Mouse (Mus musculus): ENCODE data around the gene Sh2b1. TPM values are rescaled to one million over a fixed set of nuclear protein-coding genes. Genes with fewer than 3 reads are reported as not detected.
A peak's percentile ranks its signal among the peaks of the same experiment; 100 is the strongest.

The Sh2b1 gene
- total RNA-seq, 2 experiments from 2014 or later: 52.7 to 57.0 TPM

DNA sequence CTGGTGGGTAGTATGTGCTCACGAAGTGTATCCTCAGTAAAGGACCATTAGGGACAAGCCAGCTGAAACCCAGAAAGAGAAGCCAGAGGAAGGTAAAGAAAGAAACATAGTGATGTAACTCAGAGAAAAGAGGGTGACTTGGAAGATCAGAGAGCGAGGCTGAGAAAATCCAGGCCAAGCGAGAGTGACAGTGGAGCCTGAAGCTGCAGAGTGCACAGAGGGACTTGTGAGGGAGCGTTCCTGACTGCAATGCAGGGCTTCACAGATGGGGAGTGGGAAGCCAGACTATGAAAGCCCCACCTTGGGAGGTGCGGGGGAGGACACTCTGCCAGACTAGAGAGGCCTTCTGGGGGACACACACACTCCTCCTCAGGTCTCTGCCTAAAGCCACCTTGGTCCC is 17.0 kb downstream of the Sh2b1 start:
- DNase-seq (ENCODE audit: low spot score in 2 of 2): no peak

DNA sequence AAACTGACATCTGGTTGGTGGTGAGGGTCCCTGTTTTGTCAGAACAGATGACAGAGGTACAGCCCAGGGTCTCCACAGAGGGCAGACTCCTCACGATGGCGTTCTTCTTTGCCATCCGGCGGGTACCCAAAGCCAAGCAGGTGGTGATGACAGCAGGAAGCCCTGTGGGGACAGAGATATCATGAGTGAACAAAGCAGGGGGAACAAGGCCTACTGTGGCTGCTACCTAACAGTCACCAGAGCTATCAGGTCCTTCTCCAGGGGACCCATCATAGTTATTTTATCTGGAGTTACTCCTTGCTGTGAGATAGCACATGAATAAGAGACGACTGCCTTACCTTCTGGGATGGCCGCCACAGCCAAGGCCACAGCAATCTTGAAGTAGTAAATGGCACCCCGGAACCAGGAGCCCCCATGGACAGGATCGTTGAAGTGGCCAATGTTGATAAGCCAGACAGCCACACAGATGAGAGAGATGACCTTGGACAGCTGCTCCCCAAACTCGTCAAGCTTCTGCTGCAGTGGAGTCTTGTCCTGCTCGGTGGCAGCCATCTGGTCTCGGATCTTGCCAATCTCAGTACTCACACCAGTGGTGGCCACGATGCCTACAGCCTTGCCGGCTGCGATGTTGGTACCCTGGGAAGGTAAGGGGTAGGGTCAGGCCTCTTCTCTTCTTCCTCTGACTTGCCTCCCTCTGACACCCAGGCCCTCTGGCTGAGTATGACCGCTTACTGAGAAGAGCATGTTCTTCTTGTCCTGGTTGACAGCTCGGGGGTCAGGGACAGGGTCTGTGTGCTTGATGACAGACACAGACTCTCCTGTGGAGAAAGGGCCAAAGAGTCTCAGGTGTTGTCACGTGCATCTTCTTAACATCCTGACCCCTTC is 18.6 kb downstream of the Sh2b1 start:
- DNase-seq (ENCODE audit: low spot score in 2 of 2): no peak

DNA sequence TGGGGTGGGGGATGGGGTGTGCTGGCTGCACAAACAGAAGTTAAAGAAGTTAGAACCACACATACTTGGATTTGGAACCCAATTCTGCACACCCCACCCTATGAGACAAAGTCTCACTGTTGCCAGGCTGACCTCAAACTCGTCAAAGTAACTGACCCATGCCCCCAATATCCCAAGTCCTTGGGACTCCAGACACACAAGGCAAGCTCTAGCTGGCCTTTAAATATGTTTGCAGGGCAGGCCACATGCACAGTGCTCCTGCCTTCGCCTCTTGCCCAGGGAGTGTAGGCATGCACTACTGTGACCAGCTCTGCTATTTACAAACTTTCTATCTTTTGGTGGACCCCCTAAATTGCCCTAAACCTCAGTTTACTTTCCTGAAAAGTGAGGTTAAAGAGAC is 20.0 kb downstream of the Sh2b1 start:
- no peak for DNase-seq (ENCODE audit: low spot score in 2 of 2)

DNA sequence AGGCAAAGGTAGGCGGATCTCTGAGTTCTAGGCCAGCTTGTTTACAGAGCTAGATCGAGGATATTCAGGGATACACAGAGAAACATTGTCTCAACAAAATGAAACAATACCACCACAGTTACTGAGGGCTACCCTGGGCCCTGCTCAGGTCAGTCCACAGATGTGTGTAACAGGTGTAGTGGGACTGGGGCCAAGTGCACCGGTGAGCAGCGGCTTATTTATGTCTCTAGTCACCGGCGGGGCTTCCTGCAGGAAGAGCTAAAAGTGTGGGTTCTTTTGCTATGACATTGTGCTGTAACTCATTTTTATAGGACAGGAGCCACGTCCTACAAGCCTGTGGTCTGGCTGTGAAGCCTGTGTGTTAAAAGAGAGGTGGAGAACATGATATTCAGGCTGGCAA is 21.4 kb downstream of the Sh2b1 start:
- no peak for DNase-seq (ENCODE audit: low spot score in 2 of 2)

DNA sequence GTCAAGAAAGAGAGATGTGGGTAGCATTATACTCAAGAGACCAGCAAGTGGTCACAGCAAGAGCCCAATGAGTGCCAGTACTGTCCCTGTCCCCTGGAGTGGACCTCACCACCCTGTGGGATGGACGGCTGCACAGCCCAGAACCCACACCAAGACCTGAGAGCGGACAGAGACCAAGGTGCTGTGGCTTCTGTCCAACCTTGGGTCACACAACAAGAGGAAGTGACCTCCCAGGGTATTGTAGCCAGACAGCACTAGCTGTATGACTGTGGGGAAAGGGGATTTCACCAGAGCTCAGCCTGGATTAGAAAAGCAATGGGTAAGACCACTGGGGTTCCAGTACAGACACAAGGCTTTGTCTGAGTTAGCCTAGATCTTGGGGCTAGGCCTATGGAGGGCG is 23.0 kb downstream of the Sh2b1 start:
- DNase-seq (ENCODE audit: low spot score in 2 of 2): no peak

DNA sequence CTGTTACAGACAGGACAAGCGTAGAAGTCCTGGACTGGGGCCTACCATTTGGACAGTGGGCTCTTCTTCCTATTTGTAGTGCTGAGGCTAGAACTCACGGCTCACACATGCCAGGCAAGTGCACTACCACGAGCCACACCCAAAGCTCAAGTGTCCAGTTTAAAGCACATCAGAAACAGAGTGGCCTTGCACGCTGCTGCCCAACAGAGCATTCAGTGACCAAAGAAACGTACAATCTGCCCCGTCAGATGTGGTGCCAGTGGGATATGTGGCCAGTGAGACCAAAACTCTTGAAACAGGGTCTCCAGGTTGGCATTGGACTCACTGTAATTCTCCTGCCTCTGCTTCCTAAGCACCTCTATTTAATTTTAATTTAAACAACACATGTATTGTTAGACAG is 24.6 kb downstream of the Sh2b1 start:
- no peak for DNase-seq (ENCODE audit: low spot score in 2 of 2)

DNA sequence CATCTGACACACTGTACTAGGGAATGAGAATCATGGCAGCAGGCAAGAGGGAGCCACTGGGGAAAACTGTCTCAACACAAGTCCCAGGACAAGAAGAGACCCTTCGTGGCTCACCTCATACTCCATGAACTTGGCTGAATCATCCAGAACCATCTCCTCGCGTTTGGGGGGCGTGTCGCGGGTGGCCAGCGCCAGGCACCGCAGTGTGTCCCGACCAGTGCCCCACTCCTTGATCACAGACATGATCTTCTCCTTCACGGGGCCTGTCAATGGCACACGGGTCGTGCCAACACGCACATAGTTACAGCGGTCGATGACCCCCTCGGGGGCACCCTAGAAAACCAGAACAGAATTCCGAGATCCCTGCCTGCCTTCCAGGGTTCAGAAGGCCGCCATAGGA is 25.2 kb downstream of the Sh2b1 start:
- no peak for DNase-seq (ENCODE audit: low spot score in 2 of 2)

DNA sequence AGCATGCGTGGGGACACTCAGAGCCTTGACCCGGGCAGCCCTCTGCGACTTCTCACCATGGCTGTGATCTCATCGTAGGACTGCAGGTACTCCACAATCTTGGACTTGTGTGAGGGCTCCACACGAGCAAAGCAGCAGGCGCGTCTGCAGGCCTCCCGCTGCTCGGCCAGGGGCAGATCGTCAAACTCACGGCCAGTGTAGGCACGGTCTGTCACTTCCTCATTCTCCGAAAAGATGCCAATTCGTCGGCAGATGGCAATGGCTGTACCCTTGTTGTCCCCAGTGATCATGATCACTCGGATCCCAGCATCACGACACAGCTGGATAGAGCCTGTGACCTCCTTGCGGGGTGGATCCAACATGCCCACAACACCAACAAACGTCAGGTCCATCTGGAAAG is 26.7 kb downstream of the Sh2b1 start:
- no peak for DNase-seq (ENCODE audit: low spot score in 2 of 2)

DNA sequence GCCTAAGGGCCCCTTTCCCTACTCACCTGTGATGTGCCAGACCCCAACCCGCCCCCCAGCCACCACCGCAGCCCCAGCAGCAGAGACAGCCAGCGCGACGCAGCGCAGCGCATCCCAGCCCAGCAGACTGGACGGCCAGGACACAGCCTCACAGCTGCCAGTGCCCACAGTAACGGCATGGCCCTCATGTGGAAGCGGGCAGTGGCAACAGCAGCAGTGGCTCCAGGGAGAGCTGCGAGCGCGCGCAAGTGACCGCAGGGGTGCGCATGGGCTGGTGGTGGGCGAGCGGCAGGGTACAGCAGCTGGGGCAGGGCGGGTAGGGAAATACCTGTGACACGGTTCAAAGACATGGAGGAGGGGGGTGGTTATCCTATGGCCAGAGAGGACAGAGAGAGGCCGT is 29.0 kb downstream of the Sh2b1 start:
- no peak for DNase-seq (ENCODE audit: low spot score in 2 of 2)

DNA sequence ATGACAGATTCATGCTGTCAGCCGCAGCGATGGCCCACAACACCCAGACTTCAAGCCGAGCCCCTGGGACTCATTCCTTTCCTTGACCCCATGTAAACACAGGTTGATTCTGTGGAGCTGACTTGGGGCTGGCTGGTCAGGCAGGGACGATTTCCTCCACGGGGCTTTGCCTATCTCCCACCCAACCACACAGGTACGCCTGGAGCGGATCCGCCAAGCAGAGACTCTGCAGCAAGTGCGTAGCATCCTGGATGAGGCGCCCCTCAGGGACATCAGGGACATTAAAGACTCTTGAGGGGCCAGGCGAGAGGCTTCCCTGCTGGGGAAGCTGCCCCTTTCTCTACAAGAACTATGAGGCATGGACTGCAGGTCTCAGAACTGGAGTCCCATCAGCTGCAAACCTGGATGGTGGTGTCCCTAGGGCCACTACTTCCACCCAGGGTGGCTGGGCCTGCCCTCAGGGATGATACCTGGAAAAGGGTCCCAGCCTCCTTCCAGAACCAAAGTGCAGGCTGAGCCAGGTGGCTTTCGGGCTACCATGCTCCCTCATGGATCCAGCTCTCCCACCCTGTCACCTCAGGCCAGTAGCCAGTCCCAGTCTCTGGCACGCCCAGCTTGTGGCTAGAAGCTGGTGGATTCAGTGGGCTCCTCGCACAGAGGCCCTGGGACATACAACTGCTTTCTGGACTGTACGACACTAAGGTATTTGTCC is 30.0 kb downstream of the Sh2b1 start:
- DNase-seq (ENCODE audit: low spot score in 2 of 2): no peak

DNA sequence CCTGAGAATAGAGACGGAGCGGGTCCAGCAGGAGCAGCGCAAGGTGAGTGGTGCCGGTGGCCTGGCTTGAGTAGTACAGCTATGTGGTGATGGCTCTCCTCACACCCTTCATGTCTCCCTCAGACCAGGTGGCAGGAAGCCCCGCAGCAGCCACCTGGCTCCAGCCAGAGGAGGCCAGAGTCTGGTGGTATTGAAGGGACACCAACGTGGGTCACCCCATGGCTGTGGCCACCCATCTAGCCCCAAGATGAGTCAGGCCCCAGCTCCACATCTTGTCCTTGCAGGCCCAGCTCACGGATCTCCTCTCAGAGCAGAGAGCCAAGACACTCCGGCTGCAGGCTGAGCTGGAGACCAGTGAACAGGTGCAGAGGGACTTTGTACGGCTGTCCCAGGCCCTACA is 30.7 kb downstream of the Sh2b1 start:
- DNase-seq (ENCODE audit: low spot score in 2 of 2): no peak

DNA sequence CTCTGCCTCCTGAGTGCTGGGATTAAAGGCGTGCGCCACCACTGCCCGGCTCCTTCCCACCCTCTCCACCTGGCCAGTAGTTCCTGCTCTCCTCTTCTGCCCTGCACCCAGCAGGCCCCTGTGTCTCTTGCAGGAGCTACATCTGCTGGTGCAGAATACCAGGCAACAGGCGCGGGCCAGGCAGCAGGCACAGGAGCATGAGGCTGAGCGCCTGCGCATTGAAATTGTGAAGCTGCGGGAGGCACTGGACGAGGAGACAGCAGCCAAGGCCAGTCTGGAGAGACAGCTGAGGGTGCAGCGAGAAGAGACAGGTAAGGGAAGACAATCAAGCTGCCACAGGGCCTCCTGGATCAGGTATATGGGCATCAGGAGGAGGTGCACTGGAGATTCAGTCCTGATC is 31.2 kb downstream of the Sh2b1 start:
- DNase-seq (ENCODE audit: low spot score in 2 of 2): no peak

DNA sequence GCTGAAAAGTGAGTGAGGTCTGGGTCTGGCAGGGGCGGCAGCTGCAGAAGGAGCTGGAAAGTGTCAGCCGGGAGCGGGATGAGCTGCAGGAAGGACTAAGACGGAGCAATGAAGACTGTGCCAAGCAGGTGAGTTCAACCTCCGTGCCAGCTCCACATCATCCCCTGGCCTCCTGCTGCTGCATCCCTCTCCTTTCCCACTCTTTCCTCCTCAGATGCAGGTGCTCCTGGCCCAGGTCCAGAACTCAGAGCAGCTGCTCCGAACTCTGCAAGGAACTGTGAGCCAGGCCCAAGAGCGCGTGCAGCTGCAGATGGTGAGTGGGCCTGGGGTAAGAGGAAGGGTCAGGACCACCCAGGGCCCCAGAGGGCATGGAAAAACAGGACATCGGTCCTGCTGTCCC is 35.1 kb downstream of the Sh2b1 start:
- DNase-seq (ENCODE audit: low spot score in 2 of 2): no peak

DNA sequence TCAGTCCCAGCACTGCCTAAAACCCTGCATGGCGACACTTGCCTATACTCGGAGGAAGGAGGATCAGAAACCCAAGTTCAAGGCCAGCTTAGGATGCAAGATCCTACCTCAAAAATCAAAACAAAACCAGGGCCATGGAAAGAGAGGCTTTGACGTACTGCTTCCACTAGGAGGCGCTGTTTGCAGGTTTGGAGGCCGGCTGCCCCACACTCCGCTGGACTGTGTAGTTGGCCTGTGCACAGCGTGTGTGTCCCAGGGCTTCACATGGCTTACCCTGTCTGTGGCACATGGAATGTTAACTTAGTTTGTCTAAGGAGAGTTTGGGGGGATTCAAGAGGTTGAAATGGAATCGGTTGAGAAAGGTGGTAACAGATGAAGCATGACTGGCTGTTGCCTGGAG is 38.4 kb downstream of the Sh2b1 start:
- peak in 1 of 2 experiments; percentile 71 for DNase-seq (ENCODE audit: low spot score in 2 of 2)

DNA sequence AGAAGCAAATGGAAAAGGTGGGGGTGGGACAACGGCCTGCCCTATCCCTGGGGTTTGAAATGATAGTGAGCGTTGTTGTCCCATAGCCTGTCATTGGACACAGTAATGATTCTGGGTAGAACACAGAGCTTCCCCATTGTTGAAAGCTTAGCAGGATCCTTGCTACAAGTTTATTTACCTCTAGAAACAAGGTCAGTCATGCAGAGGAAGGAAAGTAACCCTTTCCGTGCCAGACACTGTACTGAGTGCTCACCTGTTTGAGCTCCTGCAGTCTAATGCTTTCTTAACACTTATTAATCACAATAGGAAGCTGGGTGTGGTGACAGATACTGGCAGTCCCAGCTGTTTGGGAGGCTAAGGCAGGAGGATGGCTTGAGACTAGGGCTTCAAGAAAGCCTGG is 39.4 kb downstream of the Sh2b1 start:
- no peak for DNase-seq (ENCODE audit: low spot score in 2 of 2)

DNA sequence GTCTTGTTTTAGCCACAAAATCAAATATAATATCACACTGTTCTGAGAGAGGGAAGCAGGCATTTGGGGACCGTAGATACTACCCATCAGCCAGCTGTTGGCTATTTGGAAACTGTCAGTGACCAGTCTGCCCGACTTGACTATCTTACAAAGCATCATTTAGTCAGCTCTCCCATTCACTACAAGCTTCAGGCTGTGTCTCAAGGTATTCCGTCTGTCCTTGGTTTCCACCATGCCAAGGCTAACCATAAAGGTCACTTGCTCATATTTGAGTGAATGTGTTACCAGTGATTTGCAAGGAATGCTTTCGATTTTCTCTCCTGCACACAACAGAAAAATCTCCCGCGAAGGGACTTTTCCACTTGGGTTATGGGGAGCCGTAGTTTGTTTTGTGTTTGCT is 40.5 kb downstream of the Sh2b1 start:
- DNase-seq (ENCODE audit: low spot score in 2 of 2): no peak

DNA sequence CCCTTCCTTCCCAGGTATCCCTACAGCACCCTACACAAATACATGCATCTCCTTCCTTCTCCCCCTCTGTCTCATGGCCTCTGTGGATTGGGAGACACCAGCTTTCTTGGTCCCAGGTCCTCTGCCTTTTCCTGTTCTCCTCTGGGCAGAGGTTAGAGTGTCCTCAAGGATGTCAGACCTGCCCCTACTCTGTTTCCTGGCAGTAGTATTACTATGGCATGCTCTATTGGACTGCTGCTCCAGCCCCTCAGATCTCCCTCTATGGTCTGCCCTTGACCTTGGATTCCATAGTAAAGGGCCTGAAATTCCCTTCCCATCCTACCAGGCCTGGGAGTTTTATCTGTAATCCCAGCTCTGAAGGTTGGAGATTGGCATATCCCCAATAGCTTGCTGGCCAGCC is 45.1 kb downstream of the Sh2b1 start:
- no peak for DNase-seq (ENCODE audit: low spot score in 2 of 2)

DNA sequence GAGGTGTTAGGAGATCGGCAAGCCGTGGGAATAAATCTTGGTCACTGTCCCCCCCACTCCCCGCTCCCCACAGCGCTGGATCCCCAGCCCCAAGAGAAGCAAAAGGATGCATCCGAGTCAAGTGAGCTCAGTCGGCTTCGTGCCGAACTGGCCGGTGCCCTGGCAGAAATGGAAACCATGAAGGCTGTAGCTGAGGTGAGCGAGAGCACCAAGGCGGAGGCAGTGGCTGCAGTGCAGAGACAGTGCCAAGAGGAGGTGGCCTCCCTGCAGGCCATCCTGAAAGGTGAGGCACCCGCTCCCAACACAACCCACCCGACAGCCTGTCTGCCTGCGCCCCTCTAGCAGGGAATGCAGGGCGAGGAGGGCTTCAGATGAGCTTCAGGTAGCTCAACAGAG is 45.7 kb downstream of the Sh2b1 start:
- no peak for DNase-seq (ENCODE audit: low spot score in 2 of 2)

DNA sequence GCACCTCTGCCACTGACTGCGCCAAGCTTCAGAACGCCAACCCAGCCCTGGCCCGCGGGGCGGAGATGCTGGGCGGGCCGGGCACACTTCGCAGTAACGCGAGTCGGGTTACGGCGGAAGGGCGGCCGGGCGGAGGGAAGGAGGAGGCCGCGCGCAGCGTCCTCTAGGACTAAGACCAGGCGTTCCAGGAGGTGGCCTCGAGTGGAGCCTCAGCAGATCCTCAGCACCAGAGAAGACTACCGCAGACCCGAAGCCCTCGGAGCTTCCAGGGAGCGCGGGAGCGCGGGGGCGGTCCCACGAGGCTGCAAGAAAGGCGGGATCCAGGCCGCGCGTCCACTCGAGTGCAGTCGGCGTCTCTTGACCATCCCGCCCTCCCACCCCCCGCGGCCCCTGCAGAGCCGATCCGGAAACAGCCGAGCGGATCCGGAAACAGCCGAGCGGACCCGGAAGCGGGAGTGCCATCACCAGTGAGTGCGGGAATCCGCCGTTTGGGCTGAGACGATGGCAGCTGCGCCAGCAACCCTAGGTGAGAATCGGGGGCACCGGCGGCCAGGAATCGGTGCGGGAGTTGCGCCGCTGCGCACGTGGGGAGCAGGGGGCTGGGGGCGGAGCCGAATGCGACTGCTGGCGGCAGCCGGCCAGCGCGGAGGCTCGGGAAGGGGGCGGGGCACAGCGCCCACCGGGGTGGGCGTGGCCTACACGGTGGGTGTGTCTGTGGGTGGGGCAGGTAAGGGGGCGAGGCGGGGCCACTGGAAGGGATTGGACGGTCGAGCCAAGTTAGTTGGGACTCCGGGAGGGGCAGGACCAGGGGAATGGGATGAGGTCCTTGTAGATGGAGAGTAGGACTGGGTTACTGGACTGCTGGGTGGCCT is 46.4 kb downstream of the Sh2b1 start, which contains the start of gene Rabep2:
TSS of gene Rabep2 (plus strand) at position 129 of the 872 bp plus-strand sequence.
- peak; percentile 96 to 99 for DNase-seq (ENCODE audit: low spot score in 2 of 2)

DNA sequence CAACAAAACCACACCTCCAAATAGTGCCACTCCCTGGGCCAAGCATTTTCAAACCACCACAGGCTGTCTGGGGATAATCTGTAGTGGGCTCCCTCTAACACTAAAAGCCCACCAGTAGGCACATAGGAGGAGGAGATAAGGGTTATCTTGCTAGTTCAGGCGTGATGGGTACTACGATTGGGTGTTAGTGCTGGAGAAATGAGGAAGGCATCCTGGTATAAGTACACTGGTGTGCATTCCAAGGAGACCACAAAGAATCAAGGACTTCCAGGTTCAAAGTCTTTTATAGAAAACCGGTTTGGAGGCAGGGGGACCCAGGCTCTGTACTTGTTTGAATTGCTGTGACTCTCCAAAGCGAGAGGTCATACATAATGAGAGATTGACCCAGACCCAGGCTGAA is 47.1 kb downstream of the Sh2b1 start:
- DNase-seq (ENCODE audit: low spot score in 2 of 2): no peak

DNA sequence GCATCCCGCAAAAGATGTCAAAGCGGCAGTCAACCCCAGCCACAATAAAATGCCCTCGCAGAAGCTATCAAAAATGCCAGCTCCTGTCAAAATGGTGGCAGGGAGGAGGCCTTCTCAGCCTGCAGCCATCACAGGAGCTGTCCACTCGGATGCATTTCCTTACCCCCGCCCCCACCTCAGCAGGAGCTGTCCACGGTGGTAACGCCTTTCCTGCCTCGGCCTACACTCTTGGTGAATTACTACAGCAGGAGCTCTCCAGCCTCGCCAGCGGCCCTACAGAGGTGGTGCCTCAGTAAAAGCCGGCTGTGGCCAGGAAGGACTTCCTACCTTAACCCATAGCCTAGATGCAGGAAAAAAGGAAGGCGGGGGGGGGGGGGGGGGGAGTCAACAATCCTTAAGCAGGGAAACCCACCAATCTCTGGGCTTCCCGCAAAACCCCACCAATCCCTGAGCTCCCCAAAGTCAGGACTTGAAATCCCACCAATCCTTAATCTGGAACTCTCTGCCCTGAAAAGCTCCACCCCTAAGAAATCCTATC is 47.8 kb downstream of the Sh2b1 start:
- no peak for DNase-seq (ENCODE audit: low spot score in 2 of 2)

All from gastrocnemius, postnatal 4 days (tissue).